Mouse (Mus musculus): Measurements from ENCODE around the gene Ccdc157.

- no peak for TF ChIP-seq CTCF (IDR thresholded peaks at IDR 0.05; ENCODE audit: borderline replicate concordance, extremely low read depth, insufficient read depth, insufficient read length)
- TF ChIP-seq POLR2A (IDR thresholded peaks at IDR 0.05; ENCODE audit: borderline replicate concordance, extremely low read depth, insufficient read depth, insufficient read length, poor library complexity, severe bottlenecking): no peak
Measured at GRCm38 (mm10) chr11:4098816-4099215, 61.3 kb downstream of the Ccdc157 start.

Measured in brain, embryonic 14.5 days (tissue).